In genomic region chr2:3453096-3453495, GRCm38 (mm10) we compare ENCODE assay signal across 33 mouse cellular contexts. TPM values are rescaled to one million over a fixed set of nuclear protein-coding genes. Genes with fewer than 3 reads are reported as not detected.
DNase-seq lines count a peak whose midpoint lies in the region; ATAC-seq lines count a peak whose summit lies in the region.
"Had no signal": no experiment of that assay in that cellular context is flagged by ENCODE, and none has a peak within 500 bp of the region (broad histone marks: within the 10 kb centered on the region; RNA-seq: fewer than 3 reads in every experiment).

No protein-coding gene starts in this region.

- no peak for ATAC-seq in liver, embryonic 11.5 days (replicated peaks; ENCODE audit: low FRiP score)
- ATAC-seq: forebrain, embryonic 14.5 days; forebrain, postnatal 0 days; hindbrain, postnatal 0 days; inflammation-experienced regulatory T-cells, adult 6 months; intestine, embryonic 16.5 days; Patski had no signal

- no peak overlapping the region for H3K9ac ChIP-seq in liver, embryonic 11.5 days (ENCODE audit: low read depth, low read length)
- H3K9ac ChIP-seq: embryonic facial prominence, embryonic 12.5 days; embryonic facial prominence, embryonic 15.5 days; forebrain, postnatal 0 days; heart, embryonic 13.5 days; hindbrain, embryonic 14.5 days had no signal

- peak; percentile 9 for DNase-seq in adrenal gland, postnatal 25 days
- no peak for DNase-seq in adrenal gland, postnatal 4 days (ENCODE audit: low spot score in 2 of 2)
- DNase-seq in 416B (ENCODE audit: low read depth) (peak; percentile 29), NIH3T3 (ENCODE audit: low read depth) (peak; percentile 11)
- DNase-seq in liver, embryonic 11.5 days (ENCODE audit: low spot score), result no peak
- no peak for DNase-seq in midbrain, embryonic 10.5 days (ENCODE audit: low spot score)
- DNase-seq: cerebellum, adult 11 months; cerebellum, adult 2 months; cerebellum, adult 9-11 months; cerebellum, postnatal 25 days; forebrain, postnatal 0 days; gastrocnemius, adult 2 months; gastrocnemius, postnatal 14 days; heart, adult 18-20 months; heart, postnatal 14 days; heart, postnatal 4 days; kidney, adult 18-20 months; kidney, adult 9 months had no signal

- no peaks in the 10 kb centered on the region for H3K27me3 ChIP-seq in liver, embryonic 11.5 days (replicated peaks; ENCODE audit: control insufficient read depth, insufficient read depth, low read length)
- no peaks in the 10 kb centered on the region for H3K27me3 ChIP-seq in midbrain, embryonic 10.5 days (ENCODE audit: low read depth, poor library complexity, severe bottlenecking)
- H3K27me3 ChIP-seq: embryonic facial prominence, embryonic 12.5 days; embryonic facial prominence, embryonic 15.5 days; heart, embryonic 13.5 days; Patski had no signal

- H3K36me3 ChIP-seq in liver, embryonic 11.5 days (ENCODE audit: control insufficient read depth, insufficient read depth, low read length), result peaks cover 11% of the 10 kb centered on the region
- peaks cover 79% of the 10 kb centered on the region for H3K36me3 ChIP-seq in midbrain, embryonic 10.5 days

- no peaks in the 10 kb centered on the region for H3K9me3 ChIP-seq in liver, embryonic 11.5 days (ENCODE audit: control insufficient read depth, low read length)
- H3K9me3 ChIP-seq in midbrain, embryonic 10.5 days (replicated peaks), result no peaks in the 10 kb centered on the region
- H3K9me3 ChIP-seq: embryonic facial prominence, embryonic 12.5 days; embryonic facial prominence, embryonic 15.5 days; heart, embryonic 13.5 days had no signal

- H3K4me3 ChIP-seq in liver, embryonic 11.5 days (ENCODE audit: low read depth, low read length), result no peak overlapping the region
- H3K4me3 ChIP-seq in midbrain, embryonic 10.5 days, result no peak overlapping the region
- H3K4me3 ChIP-seq: embryonic facial prominence, embryonic 12.5 days; embryonic facial prominence, embryonic 15.5 days; gastrocnemius, adult 2 months; heart, embryonic 13.5 days had no signal

- no peak overlapping the region for H3K27ac ChIP-seq in liver, embryonic 11.5 days (ENCODE audit: low read depth, low read length)
- no peak overlapping the region for H3K27ac ChIP-seq in midbrain, embryonic 10.5 days (replicated peaks)
- H3K27ac ChIP-seq: embryonic facial prominence, embryonic 12.5 days; embryonic facial prominence, embryonic 15.5 days; gastrocnemius, adult 2 months; heart, embryonic 13.5 days; hindbrain, embryonic 14.5 days; hindbrain, postnatal 0 days had no signal

- WGBS in liver, embryonic 11.5 days, result 90% methylated on average over 3 of the region's 3 CpGs
- whole genome bisulfite sequencing in midbrain, embryonic 10.5 days, result 90% methylated on average over 3 of the region's 3 CpGs

- H3K4me2 ChIP-seq in liver, embryonic 11.5 days, result no peak overlapping the region
- H3K4me2 ChIP-seq: embryonic facial prominence, embryonic 12.5 days; embryonic facial prominence, embryonic 15.5 days; heart, embryonic 13.5 days; hindbrain, embryonic 14.5 days had no signal

- no peaks in the 10 kb centered on the region for H3K4me1 ChIP-seq in liver, embryonic 11.5 days (replicated peaks; ENCODE audit: control insufficient read depth, insufficient read depth, low read length)
- no peaks in the 10 kb centered on the region; the same call in 1 of the 2 replicates for H3K4me1 ChIP-seq in midbrain, embryonic 10.5 days
- H3K4me1 ChIP-seq: embryonic facial prominence, embryonic 12.5 days; embryonic facial prominence, embryonic 15.5 days; heart, embryonic 13.5 days had no signal

RNA-seq across cellular contexts. Expression of gene Suv39h2, which starts 21.7 kb away (rescaled TPM):
- total RNA-seq in adrenal gland, postnatal 25 days (2021), result 1.6 and 3.1 TPM in 2 replicates
- 1 to 10 TPM; 2.9 to 3.9 TPM for total RNA-seq in adrenal gland, postnatal 4 days (2021)
- 17.6 and 19.3 TPM in 2 replicates for polyA plus RNA-seq in liver, embryonic 11.5 days (2014; fragmentation: Nextera tagmentation; extraction: Ambion mirVana)
- 36.3 and 40.5 TPM in 2 replicates for polyA plus RNA-seq in midbrain, embryonic 10.5 days (2016; fragmentation: Nextera tagmentation; extraction: Ambion mirVana)

RNA-seq across cellular contexts. Expression of gene Dclre1c, which starts 29.2 kb away (rescaled TPM):
- 10.0 and 12.1 TPM in 2 replicates for total RNA-seq in adrenal gland, postnatal 25 days (2021)
- 10 to 100 TPM in 1 of 2 experiments, 1 to 10 TPM in 1; 8.7 to 12.2 TPM for total RNA-seq in adrenal gland, postnatal 4 days (2021)
- 10.6 TPM in 2 replicates for polyA plus RNA-seq in liver, embryonic 11.5 days (2014; fragmentation: Nextera tagmentation; extraction: Ambion mirVana)
- 7.7 and 7.8 TPM in 2 replicates for polyA plus RNA-seq in midbrain, embryonic 10.5 days (2016; fragmentation: Nextera tagmentation; extraction: Ambion mirVana)

RNA-seq across cellular contexts. Expression of gene Meig1, which starts 30.6 kb away (rescaled TPM):
- 1.2 TPM in 1 of 2 replicates, not detected in the other for total RNA-seq in adrenal gland, postnatal 25 days (2021)
- total RNA-seq in adrenal gland, postnatal 4 days (2021), result 1 to 10 TPM in 1 of 2 experiments, under 1 TPM in 1; 0.67 to 2.3 TPM
- not detected in 2 replicates for polyA plus RNA-seq in liver, embryonic 11.5 days (2014; fragmentation: Nextera tagmentation; extraction: Ambion mirVana)
- not detected in 2 replicates for polyA plus RNA-seq in midbrain, embryonic 10.5 days (2016; fragmentation: Nextera tagmentation; extraction: Ambion mirVana)
- total RNA-seq: adrenal gland, adult 18-20 months; common myeloid progenitor, adult 5-6 weeks; gastrocnemius, adult 2 months; gastrocnemius, postnatal 14 days; heart, postnatal 4 days had no signal
- polyA plus RNA-seq: embryonic facial prominence, embryonic 12.5 days; heart, embryonic 13.5 days; inflammation-experienced regulatory T-cells, adult 6 months had no signal

RNA-seq across cellular contexts. Expression of gene Olah, which starts 56.1 kb away (rescaled TPM):
- total RNA-seq in adrenal gland, postnatal 25 days (2021), result 0.43 TPM in 1 of 2 replicates, not detected in the other
- under 1 TPM in 1 of 2 experiments, not detected in 1; 0.20 TPM for total RNA-seq in adrenal gland, postnatal 4 days (2021)
- polyA plus RNA-seq in liver, embryonic 11.5 days (2014; fragmentation: Nextera tagmentation; extraction: Ambion mirVana), result not detected in 2 replicates
- polyA plus RNA-seq in midbrain, embryonic 10.5 days (2016; fragmentation: Nextera tagmentation; extraction: Ambion mirVana), result not detected in 2 replicates
- total RNA-seq: common myeloid progenitor, adult 5-6 weeks; forebrain, postnatal 0 days; gastrocnemius, adult 2 months; gastrocnemius, postnatal 14 days; heart, adult 18-20 months; heart, postnatal 14 days; heart, postnatal 4 days; hindbrain, postnatal 0 days had no signal
- polyA plus RNA-seq: cerebellum, adult 2 months; embryonic facial prominence, embryonic 12.5 days; forebrain, embryonic 11.5 days; forebrain, embryonic 14.5 days; frontal cortex, adult 2 months; gonadal fat pad, adult 2 months; heart, embryonic 13.5 days; heart, embryonic 16.5 days; hindbrain, embryonic 14.5 days; hindbrain, postnatal 0 days; inflammation-experienced regulatory T-cells, adult 6 months; intestine, embryonic 16.5 days had no signal

RNA-seq across cellular contexts. Expression of gene Gm45902, which starts 59.5 kb away (rescaled TPM):
- 2.5 and 3.7 TPM in 2 replicates for total RNA-seq in adrenal gland, postnatal 25 days (2021)
- 1 to 10 TPM; 4.8 to 5.7 TPM for total RNA-seq in adrenal gland, postnatal 4 days (2021)
- 5.1 and 5.3 TPM in 2 replicates for polyA plus RNA-seq in liver, embryonic 11.5 days (2014; fragmentation: Nextera tagmentation; extraction: Ambion mirVana)
- polyA plus RNA-seq in midbrain, embryonic 10.5 days (2016; fragmentation: Nextera tagmentation; extraction: Ambion mirVana), result 9.9 and 10.9 TPM in 2 replicates

Comparison
In these comparisons a context has a peak if more than half of its experiments do, and no peak if none do; other contexts are left out.
1. DNase-seq: peak in adrenal gland, postnatal 25 days (single experiment), 416B (single experiment) and NIH3T3 (single experiment); none in adrenal gland, postnatal 4 days (0 of 2), liver, embryonic 11.5 days (single experiment) and midbrain, embryonic 10.5 days (single experiment).